Mouse (Mus musculus) ovary, postnatal 14 days (tissue): ENCODE measurements around the gene Pga5.

Source experiments
- DNase-seq: peaks from one replicate; pipeline ENCODE4 v3.0.0; 2022; ENCODE audit warnings: low spot score

Gene Pga5

GRCm38 (mm10) chr19:10677915-10678771, at the start of gene Pga5:
TSS of gene Pga5 (minus strand) at chr19:10678071.
- peak; percentile 83 for DNase-seq

- DNase-seq: no peak
These were observed 46.9 kb upstream of the Pga5 start for GRCm38 (mm10) chr19:10724629-10725363.

GRCm38 (mm10) chr19:10723649-10724048, 45.8 kb upstream of the Pga5 start:
- DNase-seq: no peak

GRCm38 (mm10) chr19:10723084-10723483, 45.2 kb upstream of the Pga5 start:
- no peak for DNase-seq

GRCm38 (mm10) chr19:10721064-10721463, 43.2 kb upstream of the Pga5 start:
- DNase-seq: no peak

- DNase-seq: no peak
These were observed 42.7 kb upstream of the Pga5 start for GRCm38 (mm10) chr19:10720524-10720923.

GRCm38 (mm10) chr19:10719751-10720150, 41.9 kb upstream of the Pga5 start:
- DNase-seq: no peak

- DNase-seq: no peak
These were observed 40.4 kb upstream of the Pga5 start for GRCm38 (mm10) chr19:10718251-10718775.

- no peak for DNase-seq
These were observed 37.6 kb upstream of the Pga5 start for GRCm38 (mm10) chr19:10715476-10715875.

- DNase-seq: peak; percentile 68
These were observed 37.0 kb upstream of the Pga5 start for GRCm38 (mm10) chr19:10714682-10715475.

GRCm38 (mm10) chr19:10714168-10714567, 36.3 kb upstream of the Pga5 start:
- DNase-seq: no peak

- no peak for DNase-seq
These were observed 35.7 kb upstream of the Pga5 start for GRCm38 (mm10) chr19:10713551-10713950.

- DNase-seq: no peak
These were observed 34.8 kb upstream of the Pga5 start for GRCm38 (mm10) chr19:10712646-10713045.

GRCm38 (mm10) chr19:10712194-10712593, 34.3 kb upstream of the Pga5 start:
- no peak for DNase-seq

GRCm38 (mm10) chr19:10710751-10711150, 32.9 kb upstream of the Pga5 start:
- DNase-seq: no peak

- no peak for DNase-seq
These were observed 32.2 kb upstream of the Pga5 start for GRCm38 (mm10) chr19:10710088-10710511.

GRCm38 (mm10) chr19:10709360-10710087, 31.7 kb upstream of the Pga5 start:
- DNase-seq: peak; percentile 97

- DNase-seq: no peak
These were observed 31.0 kb upstream of the Pga5 start for GRCm38 (mm10) chr19:10708900-10709299.

- no peak for DNase-seq
These were observed 30.0 kb upstream of the Pga5 start for GRCm38 (mm10) chr19:10707881-10708280.

- DNase-seq: no peak
These were observed 29.4 kb upstream of the Pga5 start for GRCm38 (mm10) chr19:10707087-10707875.

- DNase-seq: no peak
These were observed 25.6 kb upstream of the Pga5 start for GRCm38 (mm10) chr19:10703470-10703869.
